Mouse (Mus musculus): ENCODE measurements around the gene Gm815.

The Gm815 gene

GRCm38 (mm10) chr19:26885616-26886015 lies at the start of gene Gm815:
Gene Gm815 (plus strand): TSS chr19:26885881.
- DNase-seq, result peak; percentile 12 to 66

- no peak for DNase-seq
Observed at GRCm38 (mm10) chr19:26837626-26838025, 48.1 kb upstream of the Gm815 start.

GRCm38 (mm10) chr19:26843896-26844295 lies 41.8 kb upstream of the Gm815 start:
- DNase-seq, result no peak

- DNase-seq, result no peak
Observed at GRCm38 (mm10) chr19:26844813-26845212, 40.9 kb upstream of the Gm815 start.

- DNase-seq, result peak; percentile 82 to 88
Observed at GRCm38 (mm10) chr19:26845276-26846016, 40.2 kb upstream of the Gm815 start.

- DNase-seq, result no peak
Observed at GRCm38 (mm10) chr19:26846017-26846285, 39.7 kb upstream of the Gm815 start.

GRCm38 (mm10) chr19:26851017-26851782 lies 34.5 kb upstream of the Gm815 start:
- DNase-seq, result no peak

- no peak for DNase-seq
Observed at GRCm38 (mm10) chr19:26852325-26852900, 33.3 kb upstream of the Gm815 start.

- DNase-seq, result no peak
Observed at GRCm38 (mm10) chr19:26853701-26854282, 31.9 kb upstream of the Gm815 start.

GRCm38 (mm10) chr19:26854661-26855060 lies 31.0 kb upstream of the Gm815 start:
- no peak for DNase-seq

- no peak for DNase-seq
Observed at GRCm38 (mm10) chr19:26855152-26855551, 30.5 kb upstream of the Gm815 start.

- no peak for DNase-seq
Observed at GRCm38 (mm10) chr19:26858427-26859194, 27.1 kb upstream of the Gm815 start.

- DNase-seq, result no peak
Observed at GRCm38 (mm10) chr19:26859195-26859570, 26.5 kb upstream of the Gm815 start.

GRCm38 (mm10) chr19:26863662-26864061 lies 22.0 kb upstream of the Gm815 start:
- peak; percentile 24 to 58 for DNase-seq

GRCm38 (mm10) chr19:26864975-26865690 lies 20.5 kb upstream of the Gm815 start:
- DNase-seq, result no peak

GRCm38 (mm10) chr19:26865736-26866135 lies 19.9 kb upstream of the Gm815 start:
- peak; percentile 12 to 28 for DNase-seq

GRCm38 (mm10) chr19:26869591-26869990 lies 16.1 kb upstream of the Gm815 start:
- DNase-seq, result no peak

- no peak for DNase-seq
Observed at GRCm38 (mm10) chr19:26870280-26870679, 15.4 kb upstream of the Gm815 start.

- no peak for DNase-seq
Observed at GRCm38 (mm10) chr19:26871096-26871495, 14.6 kb upstream of the Gm815 start.

GRCm38 (mm10) chr19:26872886-26873285 lies 12.8 kb upstream of the Gm815 start:
- DNase-seq, result no peak

GRCm38 (mm10) chr19:26875601-26876000 lies 10.1 kb upstream of the Gm815 start:
- DNase-seq, result no peak

- no peak for DNase-seq
Observed at GRCm38 (mm10) chr19:26877180-26877775, 8.4 kb upstream of the Gm815 start.
